Mouse (Mus musculus): ENCODE measurements at regions not wholly inside any gene's neighbourhood (a gene's known extent, or its start where the extent isn't known, plus 50 kb on each side); places are given as distances from the start of the nearest gene placed in this dataset.

GRCm38 (mm10) chr3:8098291-8098690, 1478.0 kb upstream of the 1700008P02Rik start:
- TF ChIP-seq CEBPB (IDR thresholded peaks at IDR 0.05; ENCODE audit: insufficient read depth, poor library complexity, severe bottlenecking) (no peak), TCF12 (IDR thresholded peaks at IDR 0.05; ENCODE audit: insufficient read depth, poor library complexity, severe bottlenecking) (no peak), POLR2A (IDR thresholded peaks at IDR 0.05; ENCODE audit: insufficient read length, low read depth) (no peak), MYOG (IDR thresholded peaks at IDR 0.05; ENCODE audit: control insufficient read depth in 1 of 3, insufficient read depth in 1 of 3, insufficient read length in 2 of 3, low read depth in 2 of 3) (no peak), REST (IDR thresholded peaks at IDR 0.05; ENCODE audit: insufficient read depth, insufficient read length) (no peak), USF1 (IDR thresholded peaks at IDR 0.05; ENCODE audit: low read depth) (no peak), POLR2AphosphoS2 (IDR thresholded peaks at IDR 0.05; ENCODE audit: insufficient read length, low read depth) (no peak), MAX (IDR thresholded peaks at IDR 0.05; ENCODE audit: low read depth) (no peak), E2F4 (IDR thresholded peaks at IDR 0.05; ENCODE audit: insufficient read depth) (no peak), TCF3 (IDR thresholded peaks at IDR 0.05; ENCODE audit: insufficient read length, low read depth) (no peak), MYOD1 (IDR thresholded peaks at IDR 0.05; ENCODE audit: control insufficient read depth in 1 of 3, insufficient read length in 2 of 3, low read depth in 2 of 3) (no peak), SRF (IDR thresholded peaks at IDR 0.05; ENCODE audit: control insufficient read depth, insufficient read length, low read depth) (no peak)

Data from myocyte (in vitro differentiated cells).